Mouse (Mus musculus): Measurements from ENCODE around the gene C2cd5.

GRCm38 (mm10) chr6:142992971-142993370, 107.0 kb downstream of the C2cd5 start:
- no peak for TF ChIP-seq POLR2A (IDR thresholded peaks at IDR 0.05; ENCODE audit: extremely low read depth, insufficient read depth, low read length)
- no peak for TF ChIP-seq CTCF (IDR thresholded peaks at IDR 0.05; ENCODE audit: extremely low read depth, insufficient read depth, low read length)
